Mouse (Mus musculus) neural tube, embryonic 13.5 days (tissue): Measurements from ENCODE around the gene Lrfn3. TPM values are rescaled to one million over a fixed set of nuclear protein-coding genes. Genes with fewer than 3 reads are reported as not detected.

Source experiments
- ATAC-seq: fragments of 200-750 bp; cut with Nextera tagmentation; 2 replicates; pipeline ENCODE4 v1.8.0; 2017; ENCODE audit warnings: low read depth, mild to moderate bottlenecking, moderate TSS enrichment, moderate library complexity
- H3K27ac ChIP-seq: fragments of 300-500 bp; sonication (generic); replicated peaks from 2 replicates; pipeline ENCODE4 v1.5.1; 2015; ENCODE audit warnings: moderate library complexity, mild to moderate bottlenecking, inconsistent platforms
- H3K27me3 ChIP-seq: fragments of 300-500 bp; sonication (generic); 2 replicates; pipeline ENCODE4 v1.6.1; 2015; ENCODE audit warnings: mild to moderate bottlenecking, inconsistent platforms
- H3K36me3 ChIP-seq: fragments of 300-500 bp; sonication (generic); 2 replicates; pipeline ENCODE4 v1.6.1; 2015; ENCODE audit warnings: mild to moderate bottlenecking, inconsistent platforms
- H3K4me1 ChIP-seq: fragments of 300-500 bp; sonication (generic); replicated peaks from 2 replicates; pipeline ENCODE4 v1.6.1; 2015; ENCODE audit warnings: inconsistent platforms
- H3K4me2 ChIP-seq: fragments of 300-500 bp; sonication (generic); 2 replicates; pipeline ENCODE4 v1.6.1; 2015; ENCODE audit warnings: inconsistent platforms, mild to moderate bottlenecking, moderate library complexity
- H3K4me3 ChIP-seq: fragments of 300-500 bp; sonication (generic); 2 replicates; pipeline ENCODE4 v1.5.1; 2015; ENCODE audit warnings: mild to moderate bottlenecking, inconsistent platforms
- H3K9ac ChIP-seq: fragments of 300-500 bp; sonication (generic); 2 replicates; pipeline ENCODE4 v1.6.1; 2015; ENCODE audit warnings: moderate library complexity, mild to moderate bottlenecking, inconsistent platforms
- H3K9me3 ChIP-seq: fragments of 300-500 bp; sonication (generic); 2 replicates; pipeline ENCODE4 v1.6.1; 2016; ENCODE audit warnings: inconsistent platforms
- WGBS: fragments of 180-500 bp; shearing (Covaris S2); methylation state at CpG from one replicate; pipeline ENCODE4 v1.1.7; 2015; 5-methylcytosine and 5-hydroxymethylcytosine counted together
- polyA plus RNA-seq: library from polyadenylated mRNA; unstranded; fragments of >200 nt; fragmentation: Nextera tagmentation; extraction: Ambion mirVana; gene quantifications from 2 replicates; pipeline ENCODE4 v1.2.1, GENCODE M21; 2015

The Lrfn3 gene
- polyA plus RNA-seq, 1 experiment from 2014 or later, result 12.7 TPM

GRCm38 (mm10) chr7:30322865-30323264, 39.7 kb downstream of the Lrfn3 start:
- ATAC-seq, result no peak
- Histone ChIP-seq H3K9me3 (no peaks in the 10 kb centered on the region), H3K27me3 (peaks cover 14% of the 10 kb centered on the region), H3K36me3 (0 out of 2 replicates have a peak, but pooled peaks cover 10% of the 10 kb centered on the region), H3K27ac (peak overlapping the region; percentile 73), H3K4me2 (peak overlapping the region; percentile 78), H3K4me3 (peak overlapping the region; percentile 89), H3K9ac (peak overlapping the region; percentile 92), H3K4me1 (peaks cover 29% of the 10 kb centered on the region)
- WGBS, result 42% methylated on average over 6 of the region's 6 CpGs

- Histone ChIP-seq H3K4me1 (peaks cover 27% of the 10 kb centered on the region), H3K9me3 (no peaks in the 10 kb centered on the region), H3K27me3 (peaks cover 8% of the 10 kb centered on the region), H3K4me2 (peak overlapping the region; percentile 78), H3K4me3 (peak overlapping the region; percentile 89), H3K27ac (peak overlapping the region; percentile 89), H3K36me3 (0 out of 2 replicates have a peak, but pooled peaks cover 16% of the 10 kb centered on the region), H3K9ac (peak overlapping the region; percentile 92)
- WGBS, result under 1% methylated on average over 20 of the region's 20 CpGs
- ATAC-seq, result peak; percentile 99
Observed at GRCm38 (mm10) chr7:30322285-30322667, 40.3 kb downstream of the Lrfn3 start.

GRCm38 (mm10) chr7:30321539-30322284, 40.9 kb downstream of the Lrfn3 start, which contains the start of gene E130208F15Rik:
E130208F15Rik (plus strand) TSS chr7:30321740.
- WGBS, result under 1% methylated on average over 57 of the region's 63 CpGs
- Histone ChIP-seq H3K9ac (peak within 1 kb of the TSS; percentile 92), H3K4me2 (peak within 1 kb of the TSS; percentile 78), H3K4me3 (peak within 1 kb of the TSS; percentile 89), H3K27me3 (peaks cover 5% of the 10 kb centered on the region; the same call in 1 of the 2 replicates), H3K9me3 (no peaks in the 10 kb centered on the region), H3K27ac (peak within 1 kb of the TSS; percentile 89), H3K36me3 (0 out of 2 replicates have a peak, but pooled peaks cover 18% of the 10 kb centered on the region), H3K4me1 (peaks cover 24% of the 10 kb centered on the region)
- ATAC-seq, result peak; percentile 71

- WGBS, result 82% methylated on average over 2 of the region's 2 CpGs
- Histone ChIP-seq H3K27me3 (peaks cover 5% of the 10 kb centered on the region; the same call in 1 of the 2 replicates), H3K4me2 (peak overlapping the region; percentile 78), H3K4me3 (peak overlapping the region; percentile 89), H3K9ac (peak overlapping the region; percentile 92), H3K4me1 (peaks cover 24% of the 10 kb centered on the region), H3K27ac (no peak overlapping the region), H3K9me3 (no peaks in the 10 kb centered on the region), H3K36me3 (0 out of 2 replicates have a peak, but pooled peaks cover 21% of the 10 kb centered on the region)
- ATAC-seq, result no peak
Observed at GRCm38 (mm10) chr7:30320946-30321345, 41.6 kb downstream of the Lrfn3 start.

- 92% methylated on average over 3 of the region's 3 CpGs for WGBS
- H3K27me3 ChIP-seq, result no peaks in the 10 kb centered on the region
- H3K4me2 ChIP-seq, result no peak overlapping the region
- peaks cover 28% of the 10 kb centered on the region; the same call in 1 of the 2 replicates for H3K36me3 ChIP-seq
- no peak overlapping the region for H3K9ac ChIP-seq
- H3K27ac ChIP-seq, result no peak overlapping the region
- peaks cover 29% of the 10 kb centered on the region for H3K4me1 ChIP-seq
- H3K9me3 ChIP-seq, result no peaks in the 10 kb centered on the region
- H3K4me3 ChIP-seq, result no peak overlapping the region
- ATAC-seq, result no peak
Observed at GRCm38 (mm10) chr7:30318142-30318541, 44.4 kb downstream of the Lrfn3 start.

- Histone ChIP-seq H3K36me3 (peaks cover 50% of the 10 kb centered on the region), H3K4me2 (no peak overlapping the region), H3K9ac (no peak overlapping the region), H3K9me3 (no peaks in the 10 kb centered on the region), H3K4me1 (peaks cover 14% of the 10 kb centered on the region), H3K4me3 (no peak overlapping the region), H3K27me3 (no peaks in the 10 kb centered on the region), H3K27ac (no peak overlapping the region)
- no peak for ATAC-seq
- WGBS, result 79% methylated on average over 13 of the region's 13 CpGs
Observed at GRCm38 (mm10) chr7:30315559-30316529, 46.7 kb downstream of the Lrfn3 start.

GRCm38 (mm10) chr7:30314721-30315155, 47.8 kb downstream of the Lrfn3 start, which contains the start of gene Syne4:
Syne4 (plus strand) TSS chr7:30314807.
- Histone ChIP-seq H3K27ac (no peak within 1 kb of the TSS), H3K36me3 (peaks cover 55% of the 10 kb centered on the region), H3K4me1 (peaks cover 14% of the 10 kb centered on the region), H3K9ac (peak within 1 kb of the TSS; percentile 34; the same call in 1 of the 2 replicates), H3K4me2 (peak within 1 kb of the TSS; percentile 22), H3K4me3 (peak within 1 kb of the TSS; percentile 23), H3K27me3 (no peaks in the 10 kb centered on the region), H3K9me3 (no peaks in the 10 kb centered on the region)
- ATAC-seq, result no peak
- WGBS, result 3% methylated on average over 9 of the region's 9 CpGs

- Histone ChIP-seq H3K9ac (no peak overlapping the region), H3K27me3 (no peaks in the 10 kb centered on the region), H3K36me3 (peaks cover 50% of the 10 kb centered on the region), H3K4me2 (no peak overlapping the region), H3K4me3 (no peak overlapping the region), H3K9me3 (no peaks in the 10 kb centered on the region), H3K4me1 (peaks cover 22% of the 10 kb centered on the region), H3K27ac (no peak overlapping the region)
- no peak for ATAC-seq
- 50% methylated on average over 27 of the region's 27 CpGs for WGBS
Observed at GRCm38 (mm10) chr7:30313666-30314320, 48.8 kb downstream of the Lrfn3 start.

GRCm38 (mm10) chr7:30310136-30310535, 52.4 kb downstream of the Lrfn3 start:
- H3K27ac ChIP-seq, result no peak overlapping the region
- H3K27me3 ChIP-seq, result no peaks in the 10 kb centered on the region
- H3K4me3 ChIP-seq, result peak overlapping the region; percentile 68; the same call in 1 of the 2 replicates
- H3K36me3 ChIP-seq, result peaks cover 58% of the 10 kb centered on the region
- 90% methylated on average over 12 of the region's 12 CpGs for WGBS
- peaks cover 30% of the 10 kb centered on the region for H3K4me1 ChIP-seq
- H3K9ac ChIP-seq, result no peak overlapping the region
- ATAC-seq, result no peak
- peak overlapping the region; percentile 91 for H3K4me2 ChIP-seq
- no peaks in the 10 kb centered on the region for H3K9me3 ChIP-seq

GRCm38 (mm10) chr7:30309395-30310129, 53.0 kb downstream of the Lrfn3 start:
- peaks cover 28% of the 10 kb centered on the region for H3K4me1 ChIP-seq
- H3K9ac ChIP-seq, result peak overlapping the region; percentile 81
- no peak overlapping the region for H3K27ac ChIP-seq
- no peaks in the 10 kb centered on the region for H3K27me3 ChIP-seq
- peaks cover 60% of the 10 kb centered on the region for H3K36me3 ChIP-seq
- WGBS, result 66% methylated on average over 15 of the region's 15 CpGs
- H3K4me3 ChIP-seq, result peak overlapping the region; percentile 68
- no peak for ATAC-seq
- peak overlapping the region; percentile 91 for H3K4me2 ChIP-seq
- H3K9me3 ChIP-seq, result no peaks in the 10 kb centered on the region
